Mouse (Mus musculus) forebrain, embryonic 14.5 days (tissue): Measurements from ENCODE around the gene Mthfd1l. TPM values are rescaled to one million over a fixed set of nuclear protein-coding genes. Genes with fewer than 3 reads are reported as not detected.
A peak's percentile ranks its signal among the peaks of the same experiment; 100 is the strongest.
"Not testable (repeated sequence)": the region's sequence is repeated elsewhere in the genome, so short reads cannot be mapped to it uniquely, and the experiment has no call there.

ENCODE experiments used
- ATAC-seq: fragments of 200-750 bp; cut with Nextera tagmentation; 2 replicates; pipeline ENCODE4 v1.8.0; 2017; ENCODE audit warnings: mild to moderate bottlenecking, moderate library complexity
- DNase-seq: peaks from one replicate; pipeline ENCODE4 v3.0.0-alpha.2; 2015; ENCODE audit warnings: low spot score
- H3K27ac ChIP-seq: fragments of 300-500 bp; sonication (generic); 2 replicates; pipeline ENCODE4 v1.5.1; 2014; ENCODE audit warnings: low read depth, mild to moderate bottlenecking, control low read depth, low read length, moderate library complexity
- H3K27me3 ChIP-seq: fragments of 300-500 bp; sonication (generic); replicated peaks from 2 replicates; pipeline ENCODE4 v1.6.1; 2014; ENCODE audit warnings: low read length, control low read depth, mixed read lengths; ENCODE audit not compliant: control insufficient read depth, insufficient read depth
- H3K36me3 ChIP-seq: fragments of 300-500 bp; sonication (generic); 2 replicates; pipeline ENCODE4 v1.6.1; 2014; ENCODE audit warnings: low read length, control low read depth; ENCODE audit not compliant: control insufficient read depth, insufficient read depth
- H3K4me1 ChIP-seq: fragments of 300-500 bp; sonication (generic); 2 replicates; pipeline ENCODE4 v1.6.1; 2014; ENCODE audit warnings: antibody characterized with exemption, low read length, control low read depth; ENCODE audit not compliant: control insufficient read depth, insufficient read depth
- H3K4me2 ChIP-seq: fragments of 300-500 bp; sonication (generic); 2 replicates; pipeline ENCODE4 v1.6.1; 2014; ENCODE audit warnings: mild to moderate bottlenecking, control low read depth, low read length
- H3K4me3 ChIP-seq: fragments of 300-500 bp; sonication (generic); 2 replicates; pipeline ENCODE4 v1.5.1; 2014; ENCODE audit warnings: low read depth, low read length, control low read depth
- H3K9ac ChIP-seq: fragments of 300-500 bp; sonication (generic); 2 replicates; pipeline ENCODE4 v1.6.1; 2014; ENCODE audit warnings: mild to moderate bottlenecking, low read length, control low read depth, moderate library complexity
- H3K9me3 ChIP-seq: fragments of 300-500 bp; sonication (generic); replicated peaks from 2 replicates; pipeline ENCODE4 v1.6.1; 2016; ENCODE audit warnings: low read length, control low read depth, mixed read lengths; ENCODE audit not compliant: control insufficient read depth
- WGBS: fragments of 180-500 bp; shearing (Covaris S2); extraction: QIAGEN DNeasy Blood & Tissue Kit; methylation state at CpG from one replicate; pipeline ENCODE4 v1.1.7; 2014; 5-methylcytosine and 5-hydroxymethylcytosine counted together
- polyA plus RNA-seq: library from polyadenylated mRNA; unstranded; fragments of >200 nt; fragmentation: Nextera tagmentation; extraction: Ambion mirVana; gene quantifications from 2 replicates; pipeline ENCODE4 v1.2.1, GENCODE M21; 2014

Gene Mthfd1l
- polyA plus RNA-seq, 1 experiment from 2014 or later = 3.9 TPM

DNA sequence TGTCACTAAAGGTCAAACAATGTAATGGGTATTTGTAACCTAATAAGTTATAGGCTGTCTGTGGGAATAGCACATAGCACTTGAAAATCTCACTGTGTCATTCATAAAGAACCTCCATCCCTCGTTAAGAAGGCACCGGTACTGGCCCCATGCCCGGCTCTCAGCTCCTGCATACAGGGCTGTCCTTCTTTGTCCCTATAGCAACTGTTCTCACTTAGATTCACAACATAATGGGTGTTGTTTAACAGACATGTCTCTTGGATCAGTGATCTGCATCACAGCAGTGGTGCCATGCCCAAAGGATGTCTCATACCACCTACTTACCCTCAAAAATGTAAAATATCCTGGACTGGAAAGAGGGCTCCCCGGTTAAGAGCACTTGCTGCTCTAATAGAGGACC lies 90.6 kb downstream of the Mthfd1l start:
- DNase-seq = peak; percentile 25
- no peak for ATAC-seq
- Histone ChIP-seq H3K36me3 (no peaks in the 10 kb centered on the region), H3K4me2 (no peak overlapping the region), H3K4me3 (no peak overlapping the region), H3K9me3 (no peaks in the 10 kb centered on the region), H3K9ac (no peak overlapping the region), H3K4me1 (no peaks in the 10 kb centered on the region), H3K27ac (no peak overlapping the region), H3K27me3 (no peaks in the 10 kb centered on the region)
- 57% methylated on average over 4 of the region's 4 CpGs for WGBS

DNA sequence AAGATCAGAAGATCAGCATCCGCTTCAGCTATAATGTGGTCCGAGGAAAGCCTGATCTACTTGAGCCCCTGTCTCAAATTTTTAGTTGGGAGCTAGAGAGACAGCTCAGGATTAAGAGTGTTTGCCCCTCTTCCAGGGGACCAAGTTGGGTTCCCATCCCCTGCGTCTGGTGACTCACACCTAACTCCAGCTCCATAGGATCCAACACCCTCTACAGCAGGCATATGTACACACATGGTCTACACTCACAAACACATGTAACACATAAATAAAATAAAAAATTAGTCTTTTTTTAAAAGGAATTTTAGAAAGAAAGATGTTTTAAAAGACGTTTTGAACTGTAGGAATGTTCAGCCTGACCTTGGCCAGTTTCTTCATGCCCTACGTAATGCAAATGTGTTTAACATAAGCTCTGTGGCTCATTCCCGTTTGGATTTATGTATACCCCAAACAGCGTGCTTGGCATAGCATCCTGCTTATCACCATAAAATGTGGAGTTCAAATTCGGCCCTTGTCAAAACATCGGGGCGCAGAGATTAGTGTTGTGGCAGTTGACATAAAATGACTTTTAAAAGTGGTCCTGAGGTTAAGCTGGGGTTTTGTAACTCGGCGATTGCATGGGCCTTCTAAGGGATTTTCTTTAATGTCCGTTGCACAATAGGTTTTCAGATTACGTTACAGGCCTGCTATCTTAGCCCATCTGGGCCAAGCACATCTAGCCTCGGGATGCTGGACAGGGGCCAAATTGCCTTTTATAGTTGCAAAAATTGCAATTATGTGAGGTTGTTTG lies 92.6 kb downstream of the Mthfd1l start:
- 66% methylated on average over 15 of the region's 15 CpGs for WGBS
- Histone ChIP-seq H3K4me1 (no peaks in the 10 kb centered on the region), H3K27me3 (no peaks in the 10 kb centered on the region), H3K4me2 (no peak overlapping the region), H3K36me3 (no peaks in the 10 kb centered on the region), H3K27ac (no peak overlapping the region), H3K9ac (no peak overlapping the region), H3K4me3 (no peak overlapping the region), H3K9me3 (no peaks in the 10 kb centered on the region)
- no peak for DNase-seq
- ATAC-seq = no peak

GRCm38 (mm10) chr10:4069258-4069826 lies 96.4 kb downstream of the Mthfd1l start:
- Histone ChIP-seq H3K36me3 (no peaks in the 10 kb centered on the region), H3K27ac (no peak overlapping the region), H3K9me3 (no peaks in the 10 kb centered on the region), H3K4me1 (peaks cover 2% of the 10 kb centered on the region; the same call in 1 of the 2 replicates), H3K27me3 (no peaks in the 10 kb centered on the region), H3K9ac (no peak overlapping the region), H3K4me3 (no peak overlapping the region), H3K4me2 (no peak overlapping the region)
- 85% methylated on average over 7 of the region's 7 CpGs for WGBS
- no peak for ATAC-seq
- DNase-seq = no peak

- peaks cover 2% of the 10 kb centered on the region; the same call in 1 of the 2 replicates for H3K4me1 ChIP-seq
- H3K4me3 ChIP-seq = no peak overlapping the region
- H3K36me3 ChIP-seq = no peaks in the 10 kb centered on the region
- ATAC-seq (no peak), DNase-seq (no peak)
- H3K27ac ChIP-seq = no peak overlapping the region
- no peak overlapping the region for H3K9ac ChIP-seq
- no peaks in the 10 kb centered on the region for H3K9me3 ChIP-seq
- H3K27me3 ChIP-seq = no peaks in the 10 kb centered on the region
- 83% methylated on average over 7 of the region's 7 CpGs for WGBS
- no peak overlapping the region for H3K4me2 ChIP-seq
These were observed 97.1 kb downstream of the Mthfd1l start for GRCm38 (mm10) chr10:4070061-4070460.

GRCm38 (mm10) chr10:4071069-4071844 lies 98.3 kb downstream of the Mthfd1l start:
- Histone ChIP-seq H3K36me3 (no peaks in the 10 kb centered on the region), H3K27ac (peak overlapping the region; percentile 3; the same call in 1 of the 2 replicates), H3K9ac (no peak overlapping the region), H3K4me3 (no peak overlapping the region), H3K4me2 (no peak overlapping the region), H3K27me3 (no peaks in the 10 kb centered on the region), H3K9me3 (no peaks in the 10 kb centered on the region), H3K4me1 (peaks cover 2% of the 10 kb centered on the region; the same call in 1 of the 2 replicates)
- ATAC-seq = peak; percentile 79
- DNase-seq = peak; percentile 69
- 71% methylated on average over 8 of the region's 8 CpGs for WGBS

DNA sequence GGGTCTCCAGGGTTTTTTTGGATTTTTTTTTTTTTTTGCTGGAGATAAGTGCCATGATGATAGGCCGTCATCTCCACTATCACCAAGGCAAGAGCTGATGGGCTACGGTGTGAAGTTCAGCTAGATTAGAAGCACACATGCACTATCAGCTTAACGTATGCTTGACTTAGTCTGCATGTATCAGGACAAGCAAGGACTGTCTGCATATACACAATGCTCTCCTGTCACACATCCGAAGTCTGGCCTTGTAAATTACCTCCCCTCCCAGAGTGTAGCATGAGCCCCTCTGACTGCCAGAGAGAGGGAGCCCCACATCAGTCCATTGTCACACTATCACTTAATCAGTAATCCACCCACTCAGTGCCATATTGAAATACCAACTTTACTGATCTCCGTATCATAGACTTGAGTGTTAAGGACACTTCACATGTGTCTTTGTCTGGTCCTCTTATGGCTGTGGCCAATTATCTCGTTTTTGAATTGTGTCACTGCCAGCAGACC lies 99.0 kb downstream of the Mthfd1l start:
- H3K36me3 ChIP-seq = no peaks in the 10 kb centered on the region

DNA sequence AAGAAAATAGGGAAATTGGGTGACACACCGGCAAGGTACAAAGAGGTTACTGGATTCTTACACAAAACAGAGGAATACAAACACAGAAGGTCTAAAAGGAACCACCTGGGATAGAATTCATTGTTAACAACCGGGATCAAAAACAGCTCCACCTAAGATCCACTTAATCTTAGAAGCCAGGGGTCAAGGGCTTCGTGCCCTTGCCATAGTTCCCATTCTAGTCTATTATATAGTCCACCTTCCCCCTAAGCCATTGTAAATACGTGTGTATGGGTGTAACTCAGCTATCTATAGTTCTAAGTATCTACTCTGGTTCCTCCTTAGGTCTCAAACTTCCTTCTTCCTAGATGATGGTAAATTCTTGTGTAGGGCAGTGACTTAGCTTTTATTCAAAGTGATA lies 99.6 kb downstream of the Mthfd1l start:
- not testable (repeated sequence) for H3K4me1 ChIP-seq, ATAC-seq, H3K4me2 ChIP-seq, H3K27me3 ChIP-seq, H3K36me3 ChIP-seq, DNase-seq, H3K9me3 ChIP-seq, H3K9ac ChIP-seq, H3K4me3 ChIP-seq, H3K27ac ChIP-seq
- WGBS = 67% methylated on average over 4 of the region's 4 CpGs

More for the DNA sequence above, 99.0 kb downstream of the Mthfd1l start:
- DNase-seq (no peak), ATAC-seq (peak; percentile 30; the same call in 1 of the 2 replicates)
- Histone ChIP-seq H3K4me1 (peaks cover 2% of the 10 kb centered on the region; the same call in 1 of the 2 replicates), H3K9me3 (no peaks in the 10 kb centered on the region), H3K27ac (no peak overlapping the region), H3K4me3 (no peak overlapping the region), H3K4me2 (no peak overlapping the region), H3K27me3 (no peaks in the 10 kb centered on the region), H3K9ac (no peak overlapping the region)
- WGBS = 63% methylated on average over 6 of the region's 6 CpGs

GRCm38 (mm10) chr10:4078220-4078840 lies 105.4 kb downstream of the Mthfd1l start:
- no peak overlapping the region for H3K9ac ChIP-seq
- no peak for ATAC-seq
- H3K27ac ChIP-seq = no peak overlapping the region
- 89% methylated on average over 9 of the region's 9 CpGs for WGBS
- H3K4me2 ChIP-seq = no peak overlapping the region
- H3K4me1 ChIP-seq = no peaks in the 10 kb centered on the region
- H3K36me3 ChIP-seq = no peaks in the 10 kb centered on the region
- DNase-seq = no peak
- no peaks in the 10 kb centered on the region for H3K9me3 ChIP-seq
- H3K27me3 ChIP-seq = no peaks in the 10 kb centered on the region
- H3K4me3 ChIP-seq = no peak overlapping the region
